Mouse (Mus musculus) heart, adult 11 months (tissue): ENCODE data around the gene Cers6.

Experiments
- DNase-seq: peaks from one replicate; pipeline ENCODE4 v3.0.0; 2022

The Cers6 gene

GRCm38 (mm10) chr2:68971840-68972239, 110.6 kb downstream of the Cers6 start:
- DNase-seq, result peak; percentile 40

GRCm38 (mm10) chr2:68973753-68974152, 112.5 kb downstream of the Cers6 start:
- peak; percentile 53 for DNase-seq

GRCm38 (mm10) chr2:68975286-68975685, 114.0 kb downstream of the Cers6 start:
- DNase-seq, result no peak

GRCm38 (mm10) chr2:68975780-68976179, 114.5 kb downstream of the Cers6 start:
- DNase-seq, result no peak

GRCm38 (mm10) chr2:68978244-68978643, 117.0 kb downstream of the Cers6 start:
- DNase-seq, result no peak

- no peak for DNase-seq
These were observed 117.7 kb downstream of the Cers6 start for GRCm38 (mm10) chr2:68978660-68979604.

- no peak for DNase-seq
These were observed 120.1 kb downstream of the Cers6 start for GRCm38 (mm10) chr2:68981302-68981701.

GRCm38 (mm10) chr2:68981756-68982409, 120.6 kb downstream of the Cers6 start:
- no peak for DNase-seq

GRCm38 (mm10) chr2:68982979-68983378, 121.7 kb downstream of the Cers6 start:
- DNase-seq, result no peak

- DNase-seq, result no peak
These were observed 122.2 kb downstream of the Cers6 start for GRCm38 (mm10) chr2:68983431-68983830.

- DNase-seq, result no peak
These were observed 127.9 kb downstream of the Cers6 start for GRCm38 (mm10) chr2:68989117-68989516.

- no peak for DNase-seq
These were observed 131.4 kb downstream of the Cers6 start for GRCm38 (mm10) chr2:68992629-68993028.

- DNase-seq, result no peak
These were observed 133.2 kb downstream of the Cers6 start for GRCm38 (mm10) chr2:68994441-68994840.

- no peak for DNase-seq
These were observed 134.5 kb downstream of the Cers6 start for GRCm38 (mm10) chr2:68995723-68996122.

GRCm38 (mm10) chr2:68996268-68996667, 135.0 kb downstream of the Cers6 start:
- DNase-seq, result no peak

GRCm38 (mm10) chr2:69004001-69004400, 142.8 kb downstream of the Cers6 start:
- no peak for DNase-seq

GRCm38 (mm10) chr2:69011392-69011791, 150.2 kb downstream of the Cers6 start:
- DNase-seq, result no peak

GRCm38 (mm10) chr2:69011860-69012259, 150.6 kb downstream of the Cers6 start:
- DNase-seq, result no peak

GRCm38 (mm10) chr2:69014241-69014640, 153.0 kb downstream of the Cers6 start:
- DNase-seq, result no peak

- no peak for DNase-seq
These were observed 154.0 kb downstream of the Cers6 start for GRCm38 (mm10) chr2:69015172-69015724.

- DNase-seq, result peak; percentile 86
These were observed 154.6 kb downstream of the Cers6 start for GRCm38 (mm10) chr2:69015822-69016221.

- no peak for DNase-seq
These were observed 157.9 kb downstream of the Cers6 start for GRCm38 (mm10) chr2:69019026-69019565.

GRCm38 (mm10) chr2:69019821-69020489, 158.7 kb downstream of the Cers6 start:
- no peak for DNase-seq
